Mouse (Mus musculus): Measurements from ENCODE around the gene Dyx1c1. TPM values are rescaled to one million over a fixed set of nuclear protein-coding genes. Genes with fewer than 3 reads are reported as not detected.

Dyx1c1 gene
- total RNA-seq, 2 experiments from 2014 or later, result 0.58 to 0.91 TPM

DNA sequence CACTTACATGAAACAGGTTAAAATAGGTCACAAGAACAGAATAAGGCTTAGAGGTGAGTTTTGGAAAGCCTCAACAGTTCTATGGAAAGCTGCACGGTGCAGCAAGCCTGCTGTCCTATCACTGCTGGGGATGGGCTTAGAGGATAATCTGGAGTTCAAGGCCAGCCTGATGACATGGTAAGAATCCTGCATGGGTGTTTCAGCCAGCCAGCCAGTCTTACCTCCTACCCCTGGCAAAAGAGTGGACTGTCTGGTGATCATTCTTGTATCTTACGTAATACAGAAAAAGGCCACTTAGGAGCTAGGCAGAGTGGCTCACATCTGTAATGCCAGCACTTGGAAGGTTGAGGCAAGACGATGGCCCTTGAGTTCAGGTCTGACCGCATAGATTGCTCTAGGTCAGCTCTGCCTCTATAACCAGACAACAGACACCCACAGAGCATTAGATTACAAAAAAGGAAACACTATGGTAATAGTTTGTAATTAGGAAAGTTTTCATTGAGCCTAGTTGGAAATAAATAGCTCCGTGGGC lies 62.0 kb downstream of the Dyx1c1 start:
- no peak for ATAC-seq (replicated peaks; ENCODE audit: poor library complexity)

Other genes starting within 250 kb of the Dyx1c1 start
- gene Prtg, start 151.9 kb upstream of the Dyx1c1 start, total RNA-seq (2015), result not detected in 2 replicates
- gene Prtg, start 151.9 kb upstream of the Dyx1c1 start, total RNA-seq (2017), result not detected in 2 replicates
- gene Pygo1, start 33.1 kb upstream of the Dyx1c1 start, total RNA-seq (2015), result not detected in 2 replicates
- 0.03 TPM in 1 of 2 replicates, not detected in the other for gene Pygo1, start 33.1 kb upstream of the Dyx1c1 start, total RNA-seq (2017)
- not detected in 2 replicates for gene Gm44503, start 67 bp downstream of the Dyx1c1 start, total RNA-seq (2015)
- 0.07 TPM in 1 of 2 replicates, not detected in the other for gene Gm44503, start 67 bp downstream of the Dyx1c1 start, total RNA-seq (2017)
- 6.9 and 10.4 TPM in 2 replicates for gene Ccpg1os, start 26.6 kb downstream of the Dyx1c1 start, total RNA-seq (2015)
- gene Ccpg1os, start 26.6 kb downstream of the Dyx1c1 start, total RNA-seq (2017), result 8.0 and 10.0 TPM in 2 replicates
- 25.8 and 26.6 TPM in 2 replicates for gene Ccpg1, start 26.6 kb downstream of the Dyx1c1 start, total RNA-seq (2015)
- 48.7 and 49.7 TPM in 2 replicates for gene Ccpg1, start 26.6 kb downstream of the Dyx1c1 start, total RNA-seq (2017)
- gene Pigb, start 81.6 kb downstream of the Dyx1c1 start, total RNA-seq (2015), result 35.3 and 47.1 TPM in 2 replicates
- gene Pigb, start 81.6 kb downstream of the Dyx1c1 start, total RNA-seq (2017), result 7.4 and 7.8 TPM in 2 replicates
- gene Rab27a, start 86.1 kb downstream of the Dyx1c1 start, total RNA-seq (2015), result 63.5 and 65.1 TPM in 2 replicates
- 161 and 179 TPM in 2 replicates for gene Rab27a, start 86.1 kb downstream of the Dyx1c1 start, total RNA-seq (2017)
- gene Khdc3, start 143.1 kb downstream of the Dyx1c1 start, total RNA-seq (2015), result 0.44 and 0.78 TPM in 2 replicates
- gene Khdc3, start 143.1 kb downstream of the Dyx1c1 start, total RNA-seq (2017), result 0.20 and 0.92 TPM in 2 replicates
- gene Gm20509, start 143.7 kb downstream of the Dyx1c1 start, total RNA-seq (2015), result not detected in 2 replicates
- 0.37 TPM in 1 of 2 replicates, not detected in the other for gene Gm20509, start 143.7 kb downstream of the Dyx1c1 start, total RNA-seq (2017)
- gene Rsl24d1, start 154.6 kb downstream of the Dyx1c1 start, total RNA-seq (2015), result 137 and 140 TPM in 2 replicates
- gene Rsl24d1, start 154.6 kb downstream of the Dyx1c1 start, total RNA-seq (2017), result 232 and 254 TPM in 2 replicates

All from megakaryocyte progenitor cell, adult 5-6 weeks (primary cell).